Mouse (Mus musculus): ENCODE data around the gene Gjb4. TPM values are rescaled to one million over a fixed set of nuclear protein-coding genes. Genes with fewer than 3 reads are reported as not detected.

Gene Gjb4
- polyA plus RNA-seq (2016; fragmentation: Nextera tagmentation; extraction: Ambion mirVana): not detected in 2 replicates

DNA sequence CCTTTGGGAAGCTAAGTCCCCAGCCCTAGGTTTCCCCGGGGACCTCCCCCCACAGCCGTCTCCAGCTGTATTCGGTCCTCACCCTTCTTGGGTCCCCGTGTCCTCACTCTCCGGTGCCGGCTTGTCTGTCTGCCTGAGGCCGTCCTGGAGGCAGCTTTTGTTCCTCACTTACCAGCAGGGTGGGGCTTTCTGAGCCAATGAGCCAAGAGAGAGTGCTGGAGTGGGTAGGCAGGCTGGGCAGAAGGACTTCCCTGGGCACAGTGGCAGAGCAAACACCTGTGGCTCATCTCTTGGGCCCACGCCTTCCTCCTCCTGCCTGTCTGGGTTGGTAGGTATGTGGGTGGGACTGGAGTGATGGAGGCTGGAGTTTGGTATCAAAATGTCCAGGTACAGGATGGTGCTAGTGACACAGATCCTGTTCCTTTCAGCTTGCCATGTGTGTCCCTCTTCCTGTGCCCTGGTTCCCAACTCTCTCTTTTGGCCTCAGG is at the start of gene Gjb4:
Gene Gjb4 (minus strand): TSS at position 131 of the 488 bp plus-strand sequence.
- H3K9me3 ChIP-seq: no peaks in the 10 kb centered on the region
- H3K36me3 ChIP-seq (replicated peaks): no peaks in the 10 kb centered on the region
- 38% methylated on average over 8 of the region's 8 CpGs for WGBS
- peaks cover 12% of the 10 kb centered on the region for H3K4me1 ChIP-seq
- H3K27ac ChIP-seq: no peak within 1 kb of the TSS
- H3K27me3 ChIP-seq: peaks cover 19% of the 10 kb centered on the region; the same call in 1 of the 2 replicates
- H3K4me2 ChIP-seq: no peak within 1 kb of the TSS
- H3K4me3 ChIP-seq (replicated peaks): no peak within 1 kb of the TSS
- ATAC-seq (ENCODE audit: low FRiP score): no peak
- no peak within 1 kb of the TSS for H3K9ac ChIP-seq

DNA sequence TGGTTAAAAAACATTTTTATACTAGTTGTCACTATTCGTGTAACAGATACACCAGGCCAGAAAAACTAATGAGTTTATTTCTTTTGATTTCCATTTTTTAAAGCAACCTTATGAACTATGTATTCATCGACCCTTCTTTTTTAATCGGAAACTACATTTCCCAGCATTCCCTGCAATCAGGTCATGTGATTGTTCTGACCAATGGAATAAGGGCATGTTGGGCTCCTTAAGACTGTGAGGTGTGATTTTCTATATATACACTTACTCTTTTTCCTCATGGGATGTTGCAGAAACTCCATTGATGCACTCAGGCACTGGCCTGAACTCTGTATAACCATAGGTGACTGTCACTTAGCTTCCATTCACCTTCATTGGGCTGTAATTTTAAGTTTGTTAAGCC is 48.7 kb upstream of the Gjb4 start:
- no peaks in the 10 kb centered on the region for H3K9me3 ChIP-seq
- WGBS: 63% methylated on average over 3 of the region's 3 CpGs

DNA sequence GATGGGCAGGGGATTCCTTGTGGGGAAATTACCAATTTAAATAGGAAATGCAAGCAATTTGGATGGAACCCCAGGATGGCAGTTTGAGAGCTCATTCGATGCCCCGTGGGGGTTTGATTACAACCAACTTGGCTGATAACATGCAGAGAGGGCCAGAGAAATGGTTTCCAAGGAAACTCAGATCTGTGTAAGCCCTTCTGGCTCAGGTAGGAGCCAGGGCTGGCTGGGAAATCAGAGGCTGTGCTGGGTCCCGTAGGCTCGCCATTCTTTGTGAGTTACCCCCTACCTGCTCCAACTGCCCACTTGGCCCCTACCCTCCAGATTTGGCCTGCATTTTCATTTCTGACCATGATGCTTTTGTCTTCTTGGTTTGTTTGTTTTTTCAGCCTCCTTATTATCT is 48.3 kb upstream of the Gjb4 start:
- no peak overlapping the region for H3K27ac ChIP-seq
- H3K27me3 ChIP-seq: no peaks in the 10 kb centered on the region; the same call in 1 of the 2 replicates
- H3K4me2 ChIP-seq: no peak overlapping the region
- no peaks in the 10 kb centered on the region for H3K4me1 ChIP-seq
- no peak overlapping the region for H3K4me3 ChIP-seq (replicated peaks)
- H3K9ac ChIP-seq: no peak overlapping the region
- whole genome bisulfite sequencing: 85% methylated on average over 4 of the region's 4 CpGs
- no peaks in the 10 kb centered on the region for H3K36me3 ChIP-seq (replicated peaks)
- ATAC-seq (ENCODE audit: low FRiP score): no peak
- no peaks in the 10 kb centered on the region for H3K9me3 ChIP-seq

More for the DNA sequence above, 48.7 kb upstream of the Gjb4 start:
- no peak overlapping the region for H3K4me2 ChIP-seq
- ATAC-seq (ENCODE audit: low FRiP score): peak; percentile 55; the same call in 1 of the 2 replicates
- no peak overlapping the region for H3K27ac ChIP-seq
- H3K4me3 ChIP-seq (replicated peaks): no peak overlapping the region
- no peaks in the 10 kb centered on the region for H3K4me1 ChIP-seq
- H3K9ac ChIP-seq: no peak overlapping the region
- H3K36me3 ChIP-seq (replicated peaks): no peaks in the 10 kb centered on the region
- no peaks in the 10 kb centered on the region; the same call in 1 of the 2 replicates for H3K27me3 ChIP-seq

DNA sequence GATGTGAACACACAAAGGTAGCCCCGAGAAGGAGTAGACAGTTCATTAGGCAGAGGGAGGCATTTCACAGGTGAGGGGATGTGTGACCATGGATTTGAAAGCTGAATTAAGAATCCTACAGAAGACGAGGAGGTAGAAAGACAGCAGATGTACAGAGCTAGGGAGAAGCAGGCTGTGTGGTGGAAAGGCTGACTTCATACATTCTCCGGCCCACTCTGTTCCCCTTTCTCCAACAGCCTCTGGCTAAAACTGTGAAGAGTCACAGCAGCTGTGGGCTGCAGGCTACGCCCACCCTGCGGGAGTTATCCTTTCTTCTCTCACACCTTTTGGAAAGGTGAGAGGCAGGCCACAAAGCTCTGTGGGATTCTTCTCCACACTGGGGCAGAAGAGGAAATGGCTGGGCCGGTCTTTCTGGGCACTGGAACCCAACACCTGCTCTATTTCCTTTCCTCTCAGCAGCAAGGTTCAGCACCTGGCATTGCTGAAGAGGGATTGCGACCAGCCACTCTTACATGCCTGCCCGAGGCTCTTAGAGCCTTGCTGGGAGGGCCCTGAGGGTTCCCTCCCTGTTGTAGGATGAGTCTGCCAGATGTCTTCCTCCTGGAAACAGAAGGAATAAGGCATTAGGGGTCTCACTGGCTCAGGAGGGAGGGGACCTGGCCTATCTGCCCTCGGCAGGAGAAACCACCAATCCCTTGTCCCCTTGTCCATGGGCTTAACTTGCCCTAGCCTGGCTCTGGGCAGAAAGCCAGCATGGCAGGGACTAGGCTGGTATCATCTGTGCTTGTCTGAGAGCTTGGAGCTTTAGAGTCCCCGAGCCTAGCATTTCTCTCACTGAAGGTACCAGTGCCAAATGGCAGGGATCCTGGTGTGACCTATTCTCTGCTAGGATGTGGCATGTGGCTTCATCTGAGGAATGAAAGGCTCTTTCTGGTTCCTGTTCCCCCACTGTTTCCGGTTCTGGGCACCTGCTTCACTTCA is 46.6 kb upstream of the Gjb4 start:
- ATAC-seq (ENCODE audit: low FRiP score): no peak
- Histone ChIP-seq H3K27ac (no peak overlapping the region), H3K27me3 (no peaks in the 10 kb centered on the region; the same call in 1 of the 2 replicates), H3K9me3 (no peaks in the 10 kb centered on the region), H3K9ac (no peak overlapping the region), H3K4me3 (replicated peaks) (no peak overlapping the region), H3K4me1 (no peaks in the 10 kb centered on the region), H3K36me3 (replicated peaks) (no peaks in the 10 kb centered on the region), H3K4me2 (no peak overlapping the region)
- WGBS: 78% methylated on average over 11 of the region's 11 CpGs

DNA sequence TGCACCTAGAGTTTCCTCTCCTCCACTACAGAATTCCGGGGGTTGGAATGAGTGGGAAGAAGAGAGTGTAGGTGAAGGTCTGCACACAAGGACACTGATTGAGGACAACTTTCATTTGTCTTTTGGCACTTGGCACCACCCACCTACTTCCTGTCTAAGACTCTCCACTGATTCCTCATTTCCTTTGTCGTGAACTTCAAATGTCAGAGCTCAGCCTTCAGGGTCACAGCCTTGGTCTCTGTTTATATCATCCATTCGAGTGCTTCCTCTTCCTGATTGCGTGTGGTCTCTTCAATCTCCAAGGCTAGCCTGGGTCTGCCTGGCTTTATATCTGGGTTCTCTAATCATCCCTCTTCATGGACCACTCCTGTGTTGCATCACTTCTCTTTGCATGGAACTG is 41.7 kb upstream of the Gjb4 start:
- Histone ChIP-seq H3K4me2 (no peak overlapping the region), H3K4me1 (no peaks in the 10 kb centered on the region), H3K9me3 (0 out of 2 replicates have a peak, but pooled peaks cover 4% of the 10 kb centered on the region), H3K27me3 (no peaks in the 10 kb centered on the region), H3K9ac (no peak overlapping the region), H3K36me3 (replicated peaks) (no peaks in the 10 kb centered on the region), H3K27ac (no peak overlapping the region), H3K4me3 (replicated peaks) (no peak overlapping the region)
- no peak for ATAC-seq (ENCODE audit: low FRiP score)
- 83% methylated on average over 4 of the region's 4 CpGs for WGBS

DNA sequence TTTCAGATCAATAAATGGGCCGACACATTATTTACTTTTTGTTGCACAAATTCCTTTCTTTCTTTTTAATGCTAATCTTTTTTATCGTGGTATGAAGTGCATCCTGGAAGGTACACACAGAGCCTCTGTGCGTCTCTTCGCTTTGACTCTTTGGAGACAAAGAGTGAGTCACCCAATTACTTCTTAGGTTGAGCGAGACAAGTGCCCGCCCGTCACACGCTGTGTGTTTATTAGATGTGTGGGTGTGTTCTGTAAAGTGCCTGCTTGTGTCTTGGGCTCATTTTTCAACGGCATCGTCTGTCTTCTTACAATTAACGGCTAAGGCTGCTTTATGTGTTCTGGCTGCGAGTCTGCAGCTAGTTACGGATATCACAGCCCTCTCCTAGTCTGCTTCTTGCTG is 35.8 kb upstream of the Gjb4 start:
- no peak overlapping the region for H3K27ac ChIP-seq
- 0 out of 2 replicates have a peak, but pooled peaks cover 4% of the 10 kb centered on the region for H3K9me3 ChIP-seq
- peak overlapping the region; percentile 15; the same call in 1 of the 2 replicates for H3K4me2 ChIP-seq
- no peak overlapping the region for H3K9ac ChIP-seq
- H3K36me3 ChIP-seq (replicated peaks): no peaks in the 10 kb centered on the region
- H3K4me1 ChIP-seq: no peaks in the 10 kb centered on the region
- H3K27me3 ChIP-seq: no peaks in the 10 kb centered on the region
- WGBS: 31% methylated on average over 13 of the region's 13 CpGs
- ATAC-seq (ENCODE audit: low FRiP score): no peak
- H3K4me3 ChIP-seq (replicated peaks): no peak overlapping the region

- 37% methylated on average over 4 of the region's 4 CpGs for WGBS
- Histone ChIP-seq H3K27me3 (0 out of 2 replicates have a peak, but pooled peaks cover 5% of the 10 kb centered on the region), H3K4me2 (no peak overlapping the region)
Measured at GRCm38 (mm10) chr4:127377344-127377743, 23.5 kb upstream of the Gjb4 start.

DNA sequence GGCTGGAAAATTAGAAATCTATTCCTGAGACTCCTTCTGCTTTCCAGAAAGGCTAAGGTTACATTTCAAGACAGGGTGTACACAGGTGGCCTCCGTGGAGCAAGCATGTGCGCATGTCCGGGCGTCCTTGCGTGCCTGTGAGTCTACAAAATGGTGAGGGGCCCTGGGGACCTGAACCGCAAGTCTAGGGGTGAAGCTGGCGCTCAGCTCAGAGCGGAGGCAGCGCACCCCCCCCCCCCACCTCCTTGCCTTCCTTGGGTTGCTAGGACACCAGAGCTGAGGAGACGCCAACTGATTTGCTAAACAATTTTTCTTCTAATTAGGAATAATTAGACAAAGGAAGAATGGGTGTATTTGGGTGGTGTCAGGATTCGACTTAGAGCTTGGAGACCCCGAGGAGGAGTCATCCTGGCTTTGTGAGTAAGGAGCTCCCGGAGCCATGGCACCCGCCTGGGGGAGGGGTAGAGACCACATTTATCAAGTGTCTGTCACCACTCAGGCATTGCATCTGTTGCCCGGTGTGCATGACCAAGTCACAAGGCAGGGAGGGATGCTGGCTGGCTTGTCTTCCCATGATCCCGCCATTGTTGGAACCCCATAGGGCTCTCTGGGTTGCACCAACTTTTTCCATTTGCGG is 21.8 kb upstream of the Gjb4 start:
- WGBS: 76% methylated on average over 17 of the region's 17 CpGs
- Histone ChIP-seq H3K4me3 (replicated peaks) (no peak overlapping the region), H3K9ac (no peak overlapping the region), H3K27me3 (0 out of 2 replicates have a peak, but pooled peaks cover 5% of the 10 kb centered on the region), H3K36me3 (replicated peaks) (no peaks in the 10 kb centered on the region), H3K4me2 (no peak overlapping the region), H3K4me1 (no peaks in the 10 kb centered on the region), H3K27ac (no peak overlapping the region), H3K9me3 (no peaks in the 10 kb centered on the region)
- no peak for ATAC-seq (ENCODE audit: low FRiP score)

More at GRCm38 (mm10) chr4:127377344-127377743, 23.5 kb upstream of the Gjb4 start:
- Histone ChIP-seq H3K9ac (no peak overlapping the region), H3K4me3 (replicated peaks) (no peak overlapping the region), H3K4me1 (no peaks in the 10 kb centered on the region), H3K27ac (no peak overlapping the region), H3K9me3 (no peaks in the 10 kb centered on the region), H3K36me3 (replicated peaks) (no peaks in the 10 kb centered on the region)
- ATAC-seq (ENCODE audit: low FRiP score): no peak

- Histone ChIP-seq H3K9ac (no peak overlapping the region), H3K27ac (no peak overlapping the region), H3K4me3 (replicated peaks) (no peak overlapping the region), H3K4me1 (no peaks in the 10 kb centered on the region), H3K27me3 (0 out of 2 replicates have a peak, but pooled peaks cover 5% of the 10 kb centered on the region), H3K36me3 (replicated peaks) (no peaks in the 10 kb centered on the region), H3K4me2 (no peak overlapping the region), H3K9me3 (no peaks in the 10 kb centered on the region)
- no peak for ATAC-seq (ENCODE audit: low FRiP score)
- 80% methylated on average over 4 of the region's 4 CpGs for WGBS
Measured at GRCm38 (mm10) chr4:127374645-127375044, 20.8 kb upstream of the Gjb4 start.

GRCm38 (mm10) chr4:127373491-127373890 is 19.6 kb upstream of the Gjb4 start:
- WGBS: 73% methylated on average over 8 of the region's 8 CpGs
- no peak overlapping the region for H3K4me2 ChIP-seq
- no peak overlapping the region for H3K9ac ChIP-seq
- H3K27me3 ChIP-seq: peaks cover 3% of the 10 kb centered on the region; the same call in 1 of the 2 replicates
- H3K27ac ChIP-seq: no peak overlapping the region
- H3K4me3 ChIP-seq (replicated peaks): no peak overlapping the region
- ATAC-seq (ENCODE audit: low FRiP score): no peak
- H3K9me3 ChIP-seq: no peaks in the 10 kb centered on the region
- no peaks in the 10 kb centered on the region for H3K4me1 ChIP-seq
- H3K36me3 ChIP-seq (replicated peaks): no peaks in the 10 kb centered on the region

GRCm38 (mm10) chr4:127371546-127371945 is 17.7 kb upstream of the Gjb4 start:
- H3K4me1 ChIP-seq: peaks cover 3% of the 10 kb centered on the region; the same call in 1 of the 2 replicates

DNA sequence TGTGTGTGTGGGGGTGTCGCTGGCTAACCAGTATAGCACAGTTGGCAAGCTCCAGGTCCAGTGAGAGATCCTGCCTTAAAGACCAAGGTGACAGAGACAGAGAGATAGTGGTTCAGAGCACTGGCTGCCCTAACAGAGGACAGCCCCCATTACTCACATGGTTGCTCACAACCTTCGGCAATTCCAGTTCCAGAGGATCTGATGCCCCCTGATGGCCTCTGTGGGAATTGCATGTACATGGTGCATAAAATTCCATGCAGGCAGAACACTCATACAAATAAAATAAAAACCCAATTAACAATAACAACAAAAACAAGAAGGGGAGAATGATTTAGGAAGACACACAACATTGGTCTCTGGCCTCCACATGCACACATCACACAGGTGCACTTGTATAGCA is 16.6 kb upstream of the Gjb4 start:
- H3K27ac ChIP-seq: no peak overlapping the region
- no peak overlapping the region for H3K4me3 ChIP-seq (replicated peaks)
- no peaks in the 10 kb centered on the region for H3K36me3 ChIP-seq (replicated peaks)
- H3K4me1 ChIP-seq: peaks cover 9% of the 10 kb centered on the region
- no peak overlapping the region for H3K4me2 ChIP-seq
- no peak overlapping the region for H3K9ac ChIP-seq
- H3K9me3 ChIP-seq: no peaks in the 10 kb centered on the region
- ATAC-seq (ENCODE audit: low FRiP score): no peak
- peaks cover 3% of the 10 kb centered on the region; the same call in 1 of the 2 replicates for H3K27me3 ChIP-seq
- 39% methylated on average over 2 of the region's 2 CpGs for WGBS

More at GRCm38 (mm10) chr4:127371546-127371945, 17.7 kb upstream of the Gjb4 start:
- no peak for ATAC-seq (ENCODE audit: low FRiP score)
- 74% methylated on average over 5 of the region's 5 CpGs for WGBS
- no peak overlapping the region for H3K4me3 ChIP-seq (replicated peaks)
- no peaks in the 10 kb centered on the region for H3K9me3 ChIP-seq
- peaks cover 3% of the 10 kb centered on the region; the same call in 1 of the 2 replicates for H3K27me3 ChIP-seq
- no peaks in the 10 kb centered on the region for H3K36me3 ChIP-seq (replicated peaks)
- H3K4me2 ChIP-seq: no peak overlapping the region
- no peak overlapping the region for H3K9ac ChIP-seq
- H3K27ac ChIP-seq: no peak overlapping the region

Data from forebrain, embryonic 12.5 days (tissue).